8 mouse cellular contexts compared by ENCODE assay signal in the genomic region with DNA sequence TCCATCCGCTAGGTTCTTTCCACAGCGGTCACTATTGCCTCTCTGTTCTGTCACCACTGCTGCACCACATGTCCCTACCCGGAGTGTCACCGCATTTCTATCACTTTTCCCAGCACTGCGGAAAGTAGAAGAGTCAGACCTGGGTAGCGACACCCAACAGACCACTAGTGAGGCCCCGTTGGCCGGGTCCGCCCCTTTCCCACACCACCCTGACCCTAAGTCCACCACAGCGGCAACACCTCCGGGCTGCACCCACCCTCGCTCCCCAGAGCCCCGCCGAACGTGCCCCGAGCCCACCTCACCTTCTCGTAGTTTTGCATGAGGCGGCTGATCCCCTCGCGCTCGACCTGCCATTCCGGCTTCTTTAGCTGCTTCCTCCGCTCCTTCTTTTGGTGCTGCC. TPM values are rescaled to one million over a fixed set of nuclear protein-coding genes. Genes with fewer than 3 reads are reported as not detected.
DNase-seq lines count a peak whose midpoint lies in the region; ATAC-seq and TF ChIP-seq lines count a peak whose summit lies in the region.

No protein-coding gene starts in this region.

- ATAC-seq in heart, embryonic 16.5 days (replicated peaks; ENCODE audit: extremely low read depth, insufficient read depth, low FRiP score): peak; percentile 33; the same call in 1 of the 2 replicates
- no peak for ATAC-seq in G1E (ENCODE audit: extremely low read depth, insufficient number of reproducible peaks, low FRiP score, poor library complexity, severe bottlenecking)
- peak; percentile 59 for ATAC-seq in forebrain, embryonic 11.5 days (replicated peaks; ENCODE audit: low FRiP score)
- peak; percentile 65 for ATAC-seq in neural tube, embryonic 15.5 days (ENCODE audit: low FRiP score)

- WGBS in heart, embryonic 16.5 days: under 1% methylated on average over 23 of the region's 23 CpGs
- under 1% methylated on average over 23 of the region's 23 CpGs for WGBS in forebrain, embryonic 11.5 days
- WGBS in neural tube, embryonic 15.5 days: 1% methylated on average over 23 of the region's 23 CpGs

- peak overlapping the region; percentile 91 for H3K4me3 ChIP-seq in heart, embryonic 16.5 days (ENCODE audit: low read length)
- peak overlapping the region; percentile 98 for H3K4me3 ChIP-seq in G1E (ENCODE audit: low read depth, low read length)
- peak overlapping the region; percentile 85 for H3K4me3 ChIP-seq in forebrain, embryonic 11.5 days (ENCODE audit: low read depth, low read length)
- peak overlapping the region; percentile 78 for H3K4me3 ChIP-seq in neural tube, embryonic 15.5 days (replicated peaks)

- intact Hi-C loops in heart, postnatal 14 days (cut with DNase I): loop anchor here (5.0 kb wide), 1 partner anchor 290 kb away; the partner anchor contains the start of genes Atm and Npat
- intact Hi-C loops in gastrocnemius, postnatal 14 days (cut with DNase I; ENCODE audit: low total_unique reads): no loop called here

- H3K9ac ChIP-seq in heart, embryonic 16.5 days (ENCODE audit: low read length): peak overlapping the region; percentile 73
- peak overlapping the region; percentile 65 for H3K9ac ChIP-seq in forebrain, embryonic 11.5 days (ENCODE audit: low read length)
- peak overlapping the region; percentile 78 for H3K9ac ChIP-seq in neural tube, embryonic 15.5 days (replicated peaks)

- TF ChIP-seq CTCF in G1E (IDR thresholded peaks at IDR 0.05; ENCODE audit: low read depth, low read length): no peak

- no peaks in the 10 kb centered on the region for H3K36me3 ChIP-seq in heart, embryonic 16.5 days (ENCODE audit: control insufficient read depth, insufficient read depth)
- peaks cover 17% of the 10 kb centered on the region for H3K36me3 ChIP-seq in G1E (replicated peaks)
- H3K36me3 ChIP-seq in forebrain, embryonic 11.5 days (ENCODE audit: control insufficient read depth, insufficient read depth, low read length): no peaks in the 10 kb centered on the region
- no peaks in the 10 kb centered on the region for H3K36me3 ChIP-seq in neural tube, embryonic 15.5 days

- no peaks in the 10 kb centered on the region; the same call in none of the 2 replicates for H3K27me3 ChIP-seq in heart, embryonic 16.5 days (ENCODE audit: control insufficient read depth, insufficient read depth, low read length)
- no peaks in the 10 kb centered on the region for H3K27me3 ChIP-seq in G1E (ENCODE audit: insufficient read depth, low read length)
- no peaks in the 10 kb centered on the region for H3K27me3 ChIP-seq in forebrain, embryonic 11.5 days (ENCODE audit: control insufficient read depth, insufficient read depth, low read length)
- H3K27me3 ChIP-seq in neural tube, embryonic 15.5 days (replicated peaks): peaks cover 4% of the 10 kb centered on the region; the same call in 1 of the 2 replicates

- peaks cover 10% of the 10 kb centered on the region for H3K4me1 ChIP-seq in heart, embryonic 16.5 days (ENCODE audit: control insufficient read depth, insufficient read depth, low read length)
- peaks cover 21% of the 10 kb centered on the region for H3K4me1 ChIP-seq in G1E (ENCODE audit: insufficient read depth, low read depth, low read length)
- H3K4me1 ChIP-seq in forebrain, embryonic 11.5 days (replicated peaks; ENCODE audit: control insufficient read depth, insufficient read depth, low read length): peaks cover 3% of the 10 kb centered on the region; the same call in 1 of the 2 replicates
- H3K4me1 ChIP-seq in neural tube, embryonic 15.5 days: peaks cover 24% of the 10 kb centered on the region

- no peak for DNase-seq in heart, postnatal 14 days
- DNase-seq in G1E (ENCODE audit: low spot score) (no peak), liver (peak; percentile 8)
- no peak for DNase-seq in forebrain, embryonic 11.5 days (ENCODE audit: low spot score)
- no peak for DNase-seq in gastrocnemius, postnatal 14 days
- DNase-seq in urinary bladder, postnatal 4 days (ENCODE audit: low spot score in 2 of 2): no peak

- H3K4me2 ChIP-seq in heart, embryonic 16.5 days (ENCODE audit: low read depth, low read length): peak overlapping the region; percentile 91
- peak overlapping the region; percentile 87 for H3K4me2 ChIP-seq in forebrain, embryonic 11.5 days (ENCODE audit: low read depth, low read length, severe bottlenecking)
- peak overlapping the region; percentile 94 for H3K4me2 ChIP-seq in neural tube, embryonic 15.5 days

- no peaks in the 10 kb centered on the region for H3K9me3 ChIP-seq in heart, embryonic 16.5 days (replicated peaks; ENCODE audit: control insufficient read depth, low read length)
- no peaks in the 10 kb centered on the region for H3K9me3 ChIP-seq in G1E (replicated peaks)
- no peaks in the 10 kb centered on the region for H3K9me3 ChIP-seq in forebrain, embryonic 11.5 days (ENCODE audit: control insufficient read depth, low read length)
- no peaks in the 10 kb centered on the region for H3K9me3 ChIP-seq in neural tube, embryonic 15.5 days (replicated peaks)

- H3K27ac ChIP-seq in heart, embryonic 16.5 days (ENCODE audit: low read length): 0 out of 2 replicates have a peak overlapping the region, but pooled peaks have one; percentile 7
- no peak overlapping the region for H3K27ac ChIP-seq in forebrain, embryonic 11.5 days (ENCODE audit: low read depth, low read length)
- peak overlapping the region; percentile 29 for H3K27ac ChIP-seq in neural tube, embryonic 15.5 days (replicated peaks)

RNA-seq across cellular contexts. Expression of gene Ddx10, which starts 0.3 kb away (rescaled TPM):
- 16.1 and 20.4 TPM in 2 replicates for polyA plus RNA-seq in heart, embryonic 16.5 days (2015; fragmentation: Nextera tagmentation; extraction: Ambion mirVana)
- total RNA-seq in heart, postnatal 14 days (2021): 1 to 10 TPM; 9.6 to 9.7 TPM
- total RNA-seq in G1E (2014; fragmentation: Nextera tagmentation): 64.9 and 73.8 TPM in 2 replicates
- total RNA-seq in G1E (2017): 45.0 and 52.4 TPM in 2 replicates
- 12.3 and 15.6 TPM in 2 replicates for polyA plus RNA-seq in G1E (2012)
- polyA plus RNA-seq in forebrain, embryonic 11.5 days (2014; fragmentation: Nextera tagmentation; extraction: Ambion mirVana): 27.9 and 32.2 TPM in 2 replicates
- polyA plus RNA-seq in neural tube, embryonic 15.5 days (2015; fragmentation: Nextera tagmentation; extraction: Ambion mirVana): 23.4 and 27.1 TPM in 2 replicates
- total RNA-seq in gastrocnemius, postnatal 14 days (2021): 1 to 10 TPM; 8.2 to 9.7 TPM

RNA-seq across cellular contexts. Expression of gene Exph5, which starts 54.0 kb away (rescaled TPM):
- 0.14 and 0.92 TPM in 2 replicates for polyA plus RNA-seq in heart, embryonic 16.5 days (2015; fragmentation: Nextera tagmentation; extraction: Ambion mirVana)
- total RNA-seq in heart, postnatal 14 days (2021): under 1 TPM; 0.22 to 0.34 TPM
- total RNA-seq in G1E (2014; fragmentation: Nextera tagmentation) (not detected in 2 replicates), G1E (2017) (0.11 and 0.23 TPM in 2 replicates)
- polyA plus RNA-seq in G1E (2012): not detected in 2 replicates
- polyA plus RNA-seq in forebrain, embryonic 11.5 days (2014; fragmentation: Nextera tagmentation; extraction: Ambion mirVana): 0.64 and 1.0 TPM in 2 replicates
- polyA plus RNA-seq in neural tube, embryonic 15.5 days (2015; fragmentation: Nextera tagmentation; extraction: Ambion mirVana): 0.38 and 0.66 TPM in 2 replicates
- total RNA-seq in gastrocnemius, postnatal 14 days (2021): 1 to 10 TPM in 1 of 2 experiments, under 1 TPM in 1; 0.80 to 1.3 TPM
